Comparison of ENCODE assay signal across 9 mouse cellular contexts in the genomic region with DNA sequence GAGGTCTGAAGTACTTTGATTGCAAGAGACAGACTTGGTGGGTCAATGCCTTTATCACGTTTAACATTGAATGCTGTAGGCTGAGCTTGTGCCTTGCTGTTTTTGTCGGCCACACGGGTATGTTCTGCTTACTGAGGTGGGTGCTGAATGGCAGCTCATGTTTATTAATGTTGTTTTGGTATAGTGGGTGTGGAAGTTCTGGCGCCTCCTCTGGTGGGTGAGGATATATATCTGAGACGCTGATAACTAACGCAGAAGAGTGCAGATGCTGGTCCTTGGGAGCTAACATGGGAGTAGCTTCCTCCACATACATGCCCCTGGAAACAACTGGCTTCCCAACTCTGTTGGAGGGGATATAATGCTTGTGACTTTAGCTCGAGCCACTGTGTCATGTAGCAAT. TPM values are rescaled to one million over a fixed set of nuclear protein-coding genes. Genes with fewer than 3 reads are reported as not detected.
DNase-seq lines count a peak whose midpoint lies in the region; ATAC-seq and TF ChIP-seq lines count a peak whose summit lies in the region.
"Had no signal": no experiment of that assay in that cellular context is flagged by ENCODE, and none has a peak within 500 bp of the region (broad histone marks: within the 10 kb centered on the region; RNA-seq: fewer than 3 reads in every experiment).

No protein-coding gene starts in this region.

- in situ Hi-C loops in CH12.LX (cut with MboI; ENCODE audit: low pct_ligation_motif_present, low pct_unique_long_range_greater_than_20kb, low sequenced_read_pairs), result no loop called here

- no peak for ATAC-seq in forebrain, embryonic 11.5 days (replicated peaks; ENCODE audit: low FRiP score)
- no peak for ATAC-seq in forebrain, embryonic 13.5 days
- 0 out of 2 replicates have a peak, but pooled peaks have one; percentile 20 for ATAC-seq in granulocyte monocyte progenitor cell, adult 5-6 weeks (replicated peaks; ENCODE audit: poor library complexity, severe bottlenecking)
- no peak for ATAC-seq in megakaryocyte, adult 5-6 weeks (ENCODE audit: poor library complexity, severe bottlenecking)

- 38% methylated on average over 7 of the region's 7 CpGs for WGBS in forebrain, embryonic 11.5 days
- WGBS in forebrain, embryonic 13.5 days, result 37% methylated on average over 7 of the region's 7 CpGs

- H3K9ac ChIP-seq in forebrain, embryonic 11.5 days (ENCODE audit: low read length), result no peak overlapping the region
- H3K9ac ChIP-seq in forebrain, embryonic 13.5 days, result no peak overlapping the region
- H3K9ac ChIP-seq in CH12.LX (ENCODE audit: insufficient read depth, low read depth), result no peak overlapping the region; the same call in 1 of the 2 replicates
- H3K9ac ChIP-seq: lung, embryonic 15.5 days had no signal

- H3K36me3 ChIP-seq in forebrain, embryonic 11.5 days (ENCODE audit: control insufficient read depth, insufficient read depth, low read length), result no peaks in the 10 kb centered on the region; the same call in 1 of the 2 replicates
- H3K36me3 ChIP-seq in forebrain, embryonic 13.5 days (ENCODE audit: poor library complexity, severe bottlenecking), result peaks cover 13% of the 10 kb centered on the region
- H3K36me3 ChIP-seq in CH12.LX (replicated peaks in 1 of 2; ENCODE audit: control insufficient read depth in 1 of 2, insufficient read depth in 1 of 2, low read length in 1 of 2), result peaks cover 20 to 78% of the 10 kb centered on the region in 2 experiments

- H3K4me1 ChIP-seq in forebrain, embryonic 11.5 days (replicated peaks; ENCODE audit: control insufficient read depth, insufficient read depth, low read length), result peaks cover 17% of the 10 kb centered on the region
- H3K4me1 ChIP-seq in forebrain, embryonic 13.5 days, result peaks cover 42% of the 10 kb centered on the region
- H3K4me1 ChIP-seq in CH12.LX (ENCODE audit: control insufficient read depth in 1 of 2, insufficient read depth in 2 of 2), result peaks cover 26 to 83% of the 10 kb centered on the region in 2 experiments

- H3K27ac ChIP-seq in forebrain, embryonic 11.5 days (ENCODE audit: low read depth, low read length), result no peak overlapping the region
- no peak overlapping the region for H3K27ac ChIP-seq in forebrain, embryonic 13.5 days
- H3K27ac ChIP-seq in layer of hippocampus, adult 2 months, result no peak overlapping the region
- H3K27ac ChIP-seq in CH12.LX (ENCODE audit: insufficient read depth, low read depth), result peak overlapping the region; percentile 29; the same call in 1 of the 2 replicates
- H3K27ac ChIP-seq: lung, embryonic 15.5 days had no signal

- no peak overlapping the region for H3K4me3 ChIP-seq in forebrain, embryonic 11.5 days (ENCODE audit: low read depth, low read length)
- H3K4me3 ChIP-seq in forebrain, embryonic 13.5 days, result no peak overlapping the region
- H3K4me3 ChIP-seq in layer of hippocampus, adult 2 months, result no peak overlapping the region
- no peak overlapping the region for H3K4me3 ChIP-seq in CH12.LX (replicated peaks in 1 of 3; ENCODE audit: low read depth in 2 of 3, low read length in 2 of 3, poor library complexity in 1 of 3)
- H3K4me3 ChIP-seq: lung, embryonic 15.5 days had no signal

- dilution Hi-C loops in CH12.LX (cut with MboI; ENCODE audit: extremely low pct_ligation_motif_present, extremely low pct_unique_long_range_greater_than_20kb, low sequenced_read_pairs), result no loop called here

- TF ChIP-seq RAD21 in CH12.LX (IDR thresholded peaks at IDR 0.05; ENCODE audit: low read depth, low read length), result no peak

- no peaks in the 10 kb centered on the region for H3K9me3 ChIP-seq in forebrain, embryonic 11.5 days (ENCODE audit: control insufficient read depth, low read length)
- H3K9me3 ChIP-seq in forebrain, embryonic 13.5 days (replicated peaks), result no peaks in the 10 kb centered on the region
- no peaks in the 10 kb centered on the region for H3K9me3 ChIP-seq in CH12.LX (replicated peaks; ENCODE audit: low read length)
- H3K9me3 ChIP-seq: lung, embryonic 15.5 days had no signal

- TF ChIP-seq CTCF in layer of hippocampus, adult 2 months (conservative IDR thresholded peaks at IDR 0.05), result peak; percentile 50
- no peak for TF ChIP-seq CTCF in CH12.LX (conservative IDR thresholded peaks at IDR 0.05 in 1 of 2, IDR thresholded peaks at IDR 0.05 in 1 of 2; ENCODE audit: low read depth in 2 of 2, low read length in 2 of 2)

- TF ChIP-seq EP300 in CH12.LX (IDR thresholded peaks at IDR 0.05; ENCODE audit: low read length), result no peak

- no peak overlapping the region for H3K4me2 ChIP-seq in forebrain, embryonic 11.5 days (ENCODE audit: low read depth, low read length, severe bottlenecking)
- no peak overlapping the region for H3K4me2 ChIP-seq in forebrain, embryonic 13.5 days
- 0 out of 2 replicates have a peak overlapping the region, but pooled peaks have one; percentile 2 for H3K4me2 ChIP-seq in CH12.LX (ENCODE audit: insufficient read depth, low read depth, poor library complexity, severe bottlenecking)
- H3K4me2 ChIP-seq: lung, embryonic 15.5 days had no signal

- no peaks in the 10 kb centered on the region for H3K27me3 ChIP-seq in forebrain, embryonic 11.5 days (ENCODE audit: control insufficient read depth, insufficient read depth, low read length)
- no peaks in the 10 kb centered on the region for H3K27me3 ChIP-seq in forebrain, embryonic 13.5 days
- H3K27me3 ChIP-seq in CH12.LX (replicated peaks), result no peaks in the 10 kb centered on the region
- H3K27me3 ChIP-seq: lung, embryonic 15.5 days had no signal

- H3K79me2 ChIP-seq in CH12.LX (replicated peaks; ENCODE audit: control insufficient read depth, extremely low read depth, insufficient read depth, poor library complexity, severe bottlenecking), result peaks cover 97% of the 10 kb centered on the region

- TF ChIP-seq POLR2A in CH12.LX (IDR thresholded peaks at IDR 0.05; ENCODE audit: low read depth, low read length), result no peak

- peak; percentile 54 for DNase-seq in forebrain, embryonic 11.5 days (ENCODE audit: low spot score)
- peak in 1 of 2 experiments; percentile 6 for DNase-seq in layer of hippocampus, adult 2 months (ENCODE audit: low spot score in 2 of 2)
- DNase-seq in layer of hippocampus, adult 18-20 months (ENCODE audit: low spot score in 2 of 2), result no peak
- DNase-seq in CH12.LX (ENCODE audit: extremely low read depth), result no peak
- DNase-seq: kidney, adult 2 months had no signal

RNA-seq across cellular contexts. Expression of gene Atf5, which starts 7.0 kb away (rescaled TPM):
- 3.2 and 3.4 TPM in 2 replicates for polyA plus RNA-seq in forebrain, embryonic 11.5 days (2014; fragmentation: Nextera tagmentation; extraction: Ambion mirVana)
- 5.4 and 5.7 TPM in 2 replicates for polyA plus RNA-seq in forebrain, embryonic 13.5 days (2015; fragmentation: Nextera tagmentation; extraction: Ambion mirVana)
- total RNA-seq in layer of hippocampus, adult 2 months (2021), result 10 to 100 TPM; 27.0 to 30.0 TPM
- 10 to 100 TPM; 27.4 to 27.9 TPM for total RNA-seq in layer of hippocampus, adult 18-20 months (2021)
- total RNA-seq in CH12.LX (2012; rRNA removed) (34.0 and 71.1 TPM in 2 replicates), CH12.LX (2014; rRNA removed) (12.0 and 13.4 TPM in 2 replicates)
- polyA plus RNA-seq in CH12.LX (2012; ENCODE audit: insufficient read length, low read depth), result 82.3 and 84.5 TPM in 2 replicates
- 5.6 and 8.5 TPM in 2 replicates for total RNA-seq in granulocyte monocyte progenitor cell, adult 5-6 weeks (2014; fragmentation: Nextera tagmentation)
- 3.8 and 6.8 TPM in 2 replicates for total RNA-seq in granulocyte monocyte progenitor cell, adult 5-6 weeks (2017)
- total RNA-seq in megakaryocyte, adult 5-6 weeks (2015), result 2.1 and 2.6 TPM in 2 replicates
- 1.9 and 5.3 TPM in 2 replicates for total RNA-seq in megakaryocyte, adult 5-6 weeks (2017)

RNA-seq across cellular contexts. Expression of gene Il4i1, which starts 7.2 kb away (rescaled TPM):
- 1.1 and 1.4 TPM in 2 replicates for polyA plus RNA-seq in forebrain, embryonic 11.5 days (2014; fragmentation: Nextera tagmentation; extraction: Ambion mirVana)
- 1.2 and 1.9 TPM in 2 replicates for polyA plus RNA-seq in forebrain, embryonic 13.5 days (2015; fragmentation: Nextera tagmentation; extraction: Ambion mirVana)
- 1 to 10 TPM; 2.6 to 3.3 TPM for total RNA-seq in layer of hippocampus, adult 2 months (2021)
- 1 to 10 TPM; 1.8 to 2.0 TPM for total RNA-seq in layer of hippocampus, adult 18-20 months (2021)
- total RNA-seq in CH12.LX (2012; rRNA removed) (42.2 and 57.5 TPM in 2 replicates), CH12.LX (2014; rRNA removed) (11.8 and 17.6 TPM in 2 replicates)
- 49.2 and 58.2 TPM in 2 replicates for polyA plus RNA-seq in CH12.LX (2012; ENCODE audit: insufficient read length, low read depth)
- 1.2 TPM in 1 of 2 replicates, not detected in the other for total RNA-seq in granulocyte monocyte progenitor cell, adult 5-6 weeks (2014; fragmentation: Nextera tagmentation)
- total RNA-seq in granulocyte monocyte progenitor cell, adult 5-6 weeks (2017), result 0.15 and 0.22 TPM in 2 replicates
- total RNA-seq in megakaryocyte, adult 5-6 weeks (2015), result 0.38 and 1.9 TPM in 2 replicates
- total RNA-seq in megakaryocyte, adult 5-6 weeks (2017), result 1.5 TPM in 1 of 2 replicates, not detected in the other

RNA-seq across cellular contexts. Expression of gene Nup62, which starts 7.5 kb away (rescaled TPM):
- polyA plus RNA-seq in forebrain, embryonic 11.5 days (2014; fragmentation: Nextera tagmentation; extraction: Ambion mirVana), result 73.5 and 86.5 TPM in 2 replicates
- 73.5 and 83.0 TPM in 2 replicates for polyA plus RNA-seq in forebrain, embryonic 13.5 days (2015; fragmentation: Nextera tagmentation; extraction: Ambion mirVana)
- 10 to 100 TPM; 29.7 to 33.2 TPM for total RNA-seq in layer of hippocampus, adult 2 months (2021)
- 10 to 100 TPM; 30.7 to 32.7 TPM for total RNA-seq in layer of hippocampus, adult 18-20 months (2021)
- total RNA-seq in CH12.LX (2012; rRNA removed), result 93.2 and 101 TPM in 2 replicates
- total RNA-seq in CH12.LX (2014; rRNA removed), result 84.1 and 93.3 TPM in 2 replicates
- polyA plus RNA-seq in CH12.LX (2012; ENCODE audit: insufficient read length, low read depth), result 146 and 151 TPM in 2 replicates
- 81.8 and 83.0 TPM in 2 replicates for total RNA-seq in granulocyte monocyte progenitor cell, adult 5-6 weeks (2014; fragmentation: Nextera tagmentation)
- total RNA-seq in granulocyte monocyte progenitor cell, adult 5-6 weeks (2017), result 120 and 167 TPM in 2 replicates
- total RNA-seq in megakaryocyte, adult 5-6 weeks (2015), result 25.3 and 28.5 TPM in 2 replicates
- 55.7 and 65.8 TPM in 2 replicates for total RNA-seq in megakaryocyte, adult 5-6 weeks (2017)

RNA-seq across cellular contexts. Expression of gene Akt1s1, which starts 25.4 kb away (rescaled TPM):
- polyA plus RNA-seq in forebrain, embryonic 11.5 days (2014; fragmentation: Nextera tagmentation; extraction: Ambion mirVana), result 79.9 and 83.0 TPM in 2 replicates
- polyA plus RNA-seq in forebrain, embryonic 13.5 days (2015; fragmentation: Nextera tagmentation; extraction: Ambion mirVana), result 93.1 and 95.4 TPM in 2 replicates
- 10 to 100 TPM; 76.7 to 84.3 TPM for total RNA-seq in layer of hippocampus, adult 2 months (2021)
- 10 to 100 TPM; 76.2 to 79.7 TPM for total RNA-seq in layer of hippocampus, adult 18-20 months (2021)
- total RNA-seq in CH12.LX (2012; rRNA removed) (21.7 and 24.2 TPM in 2 replicates), CH12.LX (2014; rRNA removed) (8.5 and 9.5 TPM in 2 replicates)
- polyA plus RNA-seq in CH12.LX (2012; ENCODE audit: insufficient read length, low read depth), result 23.3 and 23.4 TPM in 2 replicates
- 18.2 and 25.0 TPM in 2 replicates for total RNA-seq in granulocyte monocyte progenitor cell, adult 5-6 weeks (2014; fragmentation: Nextera tagmentation)
- 22.8 and 26.5 TPM in 2 replicates for total RNA-seq in granulocyte monocyte progenitor cell, adult 5-6 weeks (2017)
- 4.7 and 6.5 TPM in 2 replicates for total RNA-seq in megakaryocyte, adult 5-6 weeks (2015)
- 8.0 and 9.6 TPM in 2 replicates for total RNA-seq in megakaryocyte, adult 5-6 weeks (2017)

RNA-seq across cellular contexts. Expression of gene Tbc1d17, which starts 25.5 kb away (rescaled TPM):
- polyA plus RNA-seq in forebrain, embryonic 11.5 days (2014; fragmentation: Nextera tagmentation; extraction: Ambion mirVana), result 67.6 and 69.9 TPM in 2 replicates
- polyA plus RNA-seq in forebrain, embryonic 13.5 days (2015; fragmentation: Nextera tagmentation; extraction: Ambion mirVana), result 81.5 and 95.5 TPM in 2 replicates
- 10 to 100 TPM; 69.0 to 81.3 TPM for total RNA-seq in layer of hippocampus, adult 2 months (2021)
- 10 to 100 TPM; 67.9 to 70.6 TPM for total RNA-seq in layer of hippocampus, adult 18-20 months (2021)
- total RNA-seq in CH12.LX (2012; rRNA removed) (32.4 and 40.5 TPM in 2 replicates), CH12.LX (2014; rRNA removed) (31.9 and 35.5 TPM in 2 replicates)
- polyA plus RNA-seq in CH12.LX (2012; ENCODE audit: insufficient read length, low read depth), result 38.5 and 41.9 TPM in 2 replicates
- total RNA-seq in granulocyte monocyte progenitor cell, adult 5-6 weeks (2014; fragmentation: Nextera tagmentation), result 18.1 and 22.6 TPM in 2 replicates
- total RNA-seq in granulocyte monocyte progenitor cell, adult 5-6 weeks (2017), result 15.5 and 19.3 TPM in 2 replicates
- 12.5 and 17.6 TPM in 2 replicates for total RNA-seq in megakaryocyte, adult 5-6 weeks (2015)
- 13.0 and 14.8 TPM in 2 replicates for total RNA-seq in megakaryocyte, adult 5-6 weeks (2017)
